Mouse (Mus musculus) neural tube, embryonic 14.5 days (tissue): ENCODE measurements around the gene Mthfd1l. TPM values are rescaled to one million over a fixed set of nuclear protein-coding genes. Genes with fewer than 3 reads are reported as not detected.

Experiments used
- ATAC-seq: fragments of 200-750 bp; cut with Nextera tagmentation; 2 replicates; pipeline ENCODE4 v1.8.0; 2017; ENCODE audit warnings: low read depth, mild to moderate bottlenecking, moderate TSS enrichment, moderate library complexity
- H3K27ac ChIP-seq: fragments of 300-500 bp; sonication (generic); 2 replicates; pipeline ENCODE4 v1.5.1; 2014; ENCODE audit warnings: low read depth, mild to moderate bottlenecking, control low read depth, low read length, moderate library complexity, mixed read lengths
- H3K27me3 ChIP-seq: fragments of 300-500 bp; sonication (generic); 2 replicates; pipeline ENCODE4 v1.6.1; 2014; ENCODE audit warnings: low read length; ENCODE audit not compliant: control insufficient read depth, insufficient read depth
- H3K36me3 ChIP-seq: fragments of 300-500 bp; sonication (generic); 2 replicates; pipeline ENCODE4 v1.6.1; 2014; ENCODE audit warnings: low read length, mixed read lengths; ENCODE audit not compliant: control insufficient read depth, insufficient read depth
- H3K4me1 ChIP-seq: fragments of 300-500 bp; sonication (generic); 2 replicates; pipeline ENCODE4 v1.6.1; 2014; ENCODE audit warnings: low read length; ENCODE audit not compliant: control insufficient read depth, insufficient read depth
- H3K4me2 ChIP-seq: fragments of 300-500 bp; sonication (generic); 2 replicates; pipeline ENCODE4 v1.6.1; 2014; ENCODE audit warnings: mild to moderate bottlenecking, low read depth, low read length, control low read depth
- H3K4me3 ChIP-seq: fragments of 300-500 bp; sonication (generic); 2 replicates; pipeline ENCODE4 v1.5.1; 2014; ENCODE audit warnings: low read depth, low read length, control low read depth, mixed read lengths
- H3K9ac ChIP-seq: fragments of 300-500 bp; sonication (generic); replicated peaks from 2 replicates; pipeline ENCODE4 v1.6.1; 2014; ENCODE audit warnings: low read depth, mild to moderate bottlenecking, control low read depth, low read length, mixed read lengths
- H3K9me3 ChIP-seq: fragments of 300-500 bp; sonication (generic); 2 replicates; pipeline ENCODE4 v1.6.1; 2016; ENCODE audit warnings: low read length; ENCODE audit not compliant: control insufficient read depth
- WGBS: fragments of 180-500 bp; shearing (Covaris S2); extraction: QIAGEN DNeasy Blood & Tissue Kit; methylation state at CpG from one replicate; pipeline ENCODE4 v1.1.7; 2014; 5-methylcytosine and 5-hydroxymethylcytosine counted together
- polyA plus RNA-seq: library from polyadenylated mRNA; unstranded; fragments of >200 nt; fragmentation: Nextera tagmentation; extraction: Ambion mirVana; gene quantifications from 2 replicates; pipeline ENCODE4 v1.2.1, GENCODE M21; 2014

The Mthfd1l gene
- polyA plus RNA-seq, 1 experiment from 2014 or later, result 5.6 TPM

- ATAC-seq, result no peak
- Histone ChIP-seq H3K36me3 (no peaks in the 10 kb centered on the region), H3K9me3 (no peaks in the 10 kb centered on the region), H3K27ac (no peak overlapping the region), H3K4me3 (no peak overlapping the region), H3K27me3 (no peaks in the 10 kb centered on the region), H3K9ac (no peak overlapping the region), H3K4me1 (no peaks in the 10 kb centered on the region), H3K4me2 (no peak overlapping the region)
- WGBS, result 88% methylated on average over 3 of the region's 3 CpGs
Observed at GRCm38 (mm10) chr10:4174717-4175116, 201.8 kb downstream of the Mthfd1l start.

- 92% methylated on average over 4 of the region's 4 CpGs for WGBS
- H3K4me2 ChIP-seq, result no peak overlapping the region
- ATAC-seq, result no peak
- no peak overlapping the region for H3K9ac ChIP-seq
- H3K36me3 ChIP-seq, result no peaks in the 10 kb centered on the region
- H3K4me3 ChIP-seq, result no peak overlapping the region
- no peak overlapping the region for H3K27ac ChIP-seq
- H3K9me3 ChIP-seq, result no peaks in the 10 kb centered on the region
- no peaks in the 10 kb centered on the region for H3K4me1 ChIP-seq
- H3K27me3 ChIP-seq, result no peaks in the 10 kb centered on the region
Observed at GRCm38 (mm10) chr10:4177285-4177684, 204.4 kb downstream of the Mthfd1l start.

- no peaks in the 10 kb centered on the region for H3K4me1 ChIP-seq
- H3K9ac ChIP-seq, result no peak overlapping the region
- no peaks in the 10 kb centered on the region for H3K27me3 ChIP-seq
- no peak overlapping the region for H3K4me3 ChIP-seq
- no peak overlapping the region for H3K4me2 ChIP-seq
- WGBS, result 86% methylated on average over 7 of the region's 7 CpGs
- no peak for ATAC-seq
- H3K9me3 ChIP-seq, result no peaks in the 10 kb centered on the region
- no peak overlapping the region for H3K27ac ChIP-seq
- H3K36me3 ChIP-seq, result no peaks in the 10 kb centered on the region
Observed at GRCm38 (mm10) chr10:4179049-4179790, 206.3 kb downstream of the Mthfd1l start.

- ATAC-seq, result no peak
- Histone ChIP-seq H3K36me3 (no peaks in the 10 kb centered on the region), H3K27me3 (no peaks in the 10 kb centered on the region), H3K4me2 (no peak overlapping the region), H3K9me3 (no peaks in the 10 kb centered on the region), H3K27ac (no peak overlapping the region), H3K4me3 (no peak overlapping the region), H3K4me1 (no peaks in the 10 kb centered on the region), H3K9ac (no peak overlapping the region)
- 69% methylated on average over 1 of the region's 1 CpGs for WGBS
Observed at GRCm38 (mm10) chr10:4181953-4182352, 209.0 kb downstream of the Mthfd1l start.

- H3K4me3 ChIP-seq, result no peak overlapping the region
- no peak overlapping the region for H3K27ac ChIP-seq
- H3K4me1 ChIP-seq, result no peaks in the 10 kb centered on the region
- no peak for ATAC-seq
- H3K4me2 ChIP-seq, result no peak overlapping the region
- no peaks in the 10 kb centered on the region for H3K9me3 ChIP-seq
- no peaks in the 10 kb centered on the region for H3K27me3 ChIP-seq
- 80% methylated on average over 2 of the region's 2 CpGs for WGBS
- H3K9ac ChIP-seq, result no peak overlapping the region
- no peaks in the 10 kb centered on the region for H3K36me3 ChIP-seq
Observed at GRCm38 (mm10) chr10:4182406-4182805, 209.5 kb downstream of the Mthfd1l start.

GRCm38 (mm10) chr10:4188614-4189402 is 215.9 kb downstream of the Mthfd1l start:
- Histone ChIP-seq H3K4me1 (peaks cover 4% of the 10 kb centered on the region), H3K27ac (peak overlapping the region; percentile 55), H3K36me3 (no peaks in the 10 kb centered on the region), H3K9me3 (no peaks in the 10 kb centered on the region), H3K9ac (no peak overlapping the region), H3K27me3 (no peaks in the 10 kb centered on the region), H3K4me3 (no peak overlapping the region), H3K4me2 (no peak overlapping the region)
- ATAC-seq, result peak; percentile 66
- 50% methylated on average over 18 of the region's 18 CpGs for WGBS

GRCm38 (mm10) chr10:4189422-4189821 is 216.5 kb downstream of the Mthfd1l start:
- Histone ChIP-seq H3K27me3 (no peaks in the 10 kb centered on the region), H3K4me1 (peaks cover 4% of the 10 kb centered on the region), H3K27ac (peak overlapping the region; percentile 31; the same call in 1 of the 2 replicates), H3K4me3 (no peak overlapping the region), H3K4me2 (no peak overlapping the region), H3K9ac (no peak overlapping the region), H3K9me3 (no peaks in the 10 kb centered on the region), H3K36me3 (no peaks in the 10 kb centered on the region)
- peak; percentile 69 for ATAC-seq
- 29% methylated on average over 6 of the region's 6 CpGs for WGBS

- H3K9me3 ChIP-seq, result no peaks in the 10 kb centered on the region
- no peak overlapping the region for H3K9ac ChIP-seq
- peak; percentile 56; the same call in 1 of the 2 replicates for ATAC-seq
- no peak overlapping the region for H3K4me3 ChIP-seq
- no peaks in the 10 kb centered on the region for H3K4me1 ChIP-seq
- 61% methylated on average over 6 of the region's 6 CpGs for WGBS
- no peaks in the 10 kb centered on the region for H3K36me3 ChIP-seq
- H3K4me2 ChIP-seq, result no peak overlapping the region
- H3K27me3 ChIP-seq, result no peaks in the 10 kb centered on the region
- no peak overlapping the region for H3K27ac ChIP-seq
Observed at GRCm38 (mm10) chr10:4198978-4199377, 226.1 kb downstream of the Mthfd1l start.

- H3K4me3 ChIP-seq, result no peak overlapping the region
- no peaks in the 10 kb centered on the region for H3K4me1 ChIP-seq
- no peaks in the 10 kb centered on the region for H3K9me3 ChIP-seq
- WGBS, result 87% methylated on average over 6 of the region's 6 CpGs
- H3K36me3 ChIP-seq, result no peaks in the 10 kb centered on the region
- no peak for ATAC-seq
- no peak overlapping the region for H3K4me2 ChIP-seq
- H3K27ac ChIP-seq, result no peak overlapping the region
- H3K9ac ChIP-seq, result no peak overlapping the region
- no peaks in the 10 kb centered on the region for H3K27me3 ChIP-seq
Observed at GRCm38 (mm10) chr10:4199926-4200325, 227.0 kb downstream of the Mthfd1l start.
